Mouse (Mus musculus) c-Kit-positive CD71-negative TER-119-negative erythroid progenitor cells, embryonic 14.5 days (primary cell): ENCODE data around the gene Cpped1.
A peak's percentile ranks its signal among the peaks of the same experiment; 100 is the strongest.

Experiments
- DNase-seq: peaks from one replicate; pipeline ENCODE4 v3.0.0-alpha.2; 2013; ENCODE audit warnings: low read depth

Gene Cpped1

DNA sequence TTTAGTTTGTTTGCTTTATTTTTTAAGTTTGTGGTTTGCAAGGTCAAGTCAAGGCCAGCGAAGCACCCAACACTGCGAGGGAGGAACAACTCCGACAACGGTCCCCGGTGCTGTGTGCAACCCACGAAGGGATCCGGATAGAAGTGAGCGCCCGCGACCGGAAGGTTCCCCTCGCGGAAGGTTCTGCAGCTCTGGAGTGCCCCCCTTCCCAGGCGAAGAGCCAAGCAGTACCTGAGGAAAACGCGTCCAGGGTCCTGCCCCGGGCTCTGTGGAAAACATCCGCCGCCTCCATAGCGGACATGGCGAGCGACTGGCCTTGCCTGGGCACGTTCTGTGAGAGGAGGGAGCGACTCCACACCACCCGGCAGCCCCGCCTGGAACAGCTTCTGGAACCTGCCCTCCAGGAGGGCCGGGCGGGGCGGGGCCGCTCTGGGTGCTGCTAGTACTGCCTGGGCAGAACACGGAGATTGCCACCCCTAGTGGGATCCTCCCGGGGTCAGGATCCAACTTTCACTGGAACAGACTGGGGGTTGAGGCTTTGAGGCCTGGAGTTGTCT lies at the start of gene Cpped1:
Cpped1 (minus strand) TSS at position 411 of the 557 bp plus-strand sequence.
- peak; percentile 74 for DNase-seq

DNA sequence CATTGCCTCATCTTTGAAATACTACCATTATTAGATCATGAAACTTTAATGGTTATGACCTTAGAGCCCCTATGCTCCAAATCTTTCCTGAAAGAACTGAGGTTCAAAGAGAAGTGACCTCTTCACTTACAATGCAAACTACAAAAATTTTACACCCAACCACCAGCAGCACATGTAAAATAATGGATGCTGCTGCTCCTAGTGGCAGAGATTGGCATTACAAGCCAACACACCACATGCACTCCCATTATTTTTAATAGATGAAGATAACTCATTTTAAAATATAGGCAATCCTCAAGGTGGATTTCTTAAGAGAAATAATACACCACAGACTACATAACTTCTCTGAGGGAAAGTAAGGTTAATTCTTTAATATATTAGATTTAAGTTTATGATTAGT lies 31.2 kb upstream of the Cpped1 start:
- peak; percentile 30 for DNase-seq

DNA sequence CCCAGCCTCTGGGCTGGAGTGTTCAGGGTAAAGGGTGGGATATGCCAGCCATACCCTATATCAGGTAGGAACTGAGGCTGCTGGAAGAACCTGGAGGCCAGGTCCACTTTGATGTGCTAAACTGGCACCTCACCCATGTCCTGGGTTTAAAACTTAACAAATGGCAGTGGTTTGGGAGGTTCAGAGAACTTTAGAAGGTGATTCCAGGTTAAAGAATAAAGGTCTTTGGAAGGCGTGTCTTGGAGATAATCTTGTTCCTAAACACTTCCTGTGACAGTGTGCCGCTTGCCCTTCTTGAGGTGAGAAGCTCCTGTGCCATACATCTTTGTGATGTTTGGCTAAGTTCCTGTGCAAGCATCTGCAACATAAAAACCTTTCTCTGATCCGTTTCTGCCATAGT lies 1.6 kb upstream of the Cpped1 start:
- no peak for DNase-seq

DNA sequence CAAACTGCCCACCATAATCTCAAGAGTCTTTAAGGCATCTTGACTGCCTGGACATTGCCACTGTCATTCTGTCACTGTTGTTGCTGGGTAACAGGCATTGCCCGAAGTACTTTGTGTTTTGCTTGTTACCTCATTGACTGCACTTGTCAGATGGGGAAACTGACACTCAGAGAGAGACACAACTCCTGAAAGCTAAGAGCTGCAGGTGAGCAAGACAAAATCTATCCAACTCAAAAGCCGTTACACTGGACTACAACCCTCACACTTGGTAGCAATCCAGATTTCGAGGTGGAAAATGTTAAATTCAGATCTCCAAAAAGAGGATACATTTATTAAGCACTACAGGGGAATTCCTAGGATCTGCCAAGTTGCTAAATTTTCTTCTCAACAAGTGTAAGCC lies 572 bp upstream of the Cpped1 start:
- DNase-seq = no peak

DNA sequence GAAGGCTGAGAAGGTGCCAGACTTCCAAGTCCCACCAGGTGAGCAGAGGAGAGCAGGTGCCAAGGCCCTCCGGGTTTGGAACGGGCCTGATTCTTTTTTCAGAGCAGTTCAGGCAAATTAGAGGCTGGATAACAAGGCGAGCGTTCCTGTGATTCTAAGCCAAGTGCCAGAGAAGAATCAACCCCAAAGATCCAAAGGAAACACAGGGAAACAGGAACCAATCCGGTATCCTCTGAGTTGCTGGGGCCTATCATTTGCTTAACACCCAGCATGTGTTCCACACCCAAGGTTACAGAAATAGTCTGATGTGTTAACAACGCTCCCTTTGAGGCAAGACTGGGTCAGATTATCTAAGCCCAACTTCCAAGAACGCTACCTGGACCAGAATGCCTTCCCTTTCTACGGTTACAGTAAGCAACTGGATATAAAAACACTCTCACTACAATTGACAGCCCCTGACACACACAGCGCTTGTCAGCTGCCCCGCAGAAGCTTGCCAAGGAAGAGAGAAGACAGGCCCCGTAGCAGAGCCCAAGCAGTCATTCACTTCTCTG lies 707 bp downstream of the Cpped1 start:
- no peak for DNase-seq

DNA sequence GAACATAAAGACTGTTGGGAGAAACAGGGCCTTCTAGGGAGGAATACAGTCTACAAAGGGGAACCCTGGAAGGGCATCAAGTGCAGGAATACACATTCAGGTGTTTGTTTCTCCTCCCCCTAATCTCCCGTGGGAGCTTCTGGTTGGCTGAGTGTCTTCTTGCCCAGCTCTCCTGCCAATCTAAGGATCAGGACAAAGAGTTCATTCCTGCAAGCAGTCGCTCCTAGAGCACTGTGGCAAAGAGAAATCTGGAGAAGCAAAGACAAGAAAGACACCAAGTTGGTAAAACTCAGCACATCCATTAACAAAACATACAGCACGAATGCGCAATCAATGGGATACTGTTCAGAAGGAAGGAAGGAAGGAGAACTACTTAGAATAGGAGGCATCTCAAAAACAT lies 1.4 kb downstream of the Cpped1 start:
- DNase-seq = no peak

DNA sequence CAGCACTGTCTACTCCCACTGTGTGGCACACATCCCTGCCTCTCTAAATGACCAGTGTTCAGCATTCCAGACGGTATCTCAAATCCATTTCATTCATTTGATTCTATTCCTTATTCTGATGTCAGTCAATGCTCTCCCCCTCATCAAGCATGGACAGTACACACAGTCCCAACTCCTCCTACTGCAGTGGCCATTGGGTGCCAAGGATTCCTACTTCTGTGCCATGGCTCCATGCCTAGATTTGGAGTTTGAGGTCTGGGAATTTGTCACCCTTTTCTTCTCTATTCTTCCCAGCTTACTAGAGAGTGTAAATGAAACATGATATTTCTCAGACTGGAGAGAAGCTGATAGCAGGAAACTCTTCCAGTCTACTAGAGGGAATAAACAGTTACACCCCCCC lies 2.3 kb downstream of the Cpped1 start:
- no peak for DNase-seq

DNA sequence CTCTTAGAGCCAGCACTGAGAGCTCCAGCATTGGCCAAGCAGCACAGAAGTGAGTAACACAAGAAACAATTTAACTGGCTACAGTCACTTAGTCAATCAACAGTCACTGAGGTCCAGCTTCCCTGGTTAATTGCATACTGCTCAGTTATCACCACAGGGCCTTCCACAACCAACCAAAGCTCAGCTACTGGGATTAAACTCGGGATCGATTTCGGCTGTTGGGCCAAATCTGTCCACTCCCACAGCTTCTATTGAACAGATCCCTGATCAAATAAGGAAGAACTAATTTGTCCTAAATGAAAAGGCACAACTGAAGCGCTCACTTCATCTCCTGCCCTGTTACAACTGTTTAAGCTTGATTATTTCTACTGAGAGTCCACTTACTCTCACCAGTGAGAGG lies 4.0 kb downstream of the Cpped1 start:
- DNase-seq = no peak

DNA sequence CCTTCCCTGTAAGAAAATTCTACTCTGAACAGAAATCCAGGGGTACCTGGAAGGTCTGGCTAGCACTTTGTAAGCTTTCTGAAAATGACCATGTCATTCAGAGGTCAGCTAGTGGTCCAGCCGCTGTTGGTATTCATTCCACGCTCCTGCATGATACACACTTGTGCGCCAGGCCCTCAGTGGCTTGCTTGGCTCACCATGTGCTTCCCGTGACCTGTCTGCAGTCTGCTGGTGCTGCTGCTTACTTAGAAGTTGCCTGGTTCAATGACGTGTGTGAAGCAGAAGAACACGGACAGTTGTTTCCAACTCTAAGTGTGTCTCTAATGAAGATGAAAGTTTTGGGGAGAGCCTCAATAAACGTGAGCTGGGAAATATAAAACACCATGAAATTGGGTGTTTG lies 7.2 kb downstream of the Cpped1 start:
- DNase-seq = no peak

DNA sequence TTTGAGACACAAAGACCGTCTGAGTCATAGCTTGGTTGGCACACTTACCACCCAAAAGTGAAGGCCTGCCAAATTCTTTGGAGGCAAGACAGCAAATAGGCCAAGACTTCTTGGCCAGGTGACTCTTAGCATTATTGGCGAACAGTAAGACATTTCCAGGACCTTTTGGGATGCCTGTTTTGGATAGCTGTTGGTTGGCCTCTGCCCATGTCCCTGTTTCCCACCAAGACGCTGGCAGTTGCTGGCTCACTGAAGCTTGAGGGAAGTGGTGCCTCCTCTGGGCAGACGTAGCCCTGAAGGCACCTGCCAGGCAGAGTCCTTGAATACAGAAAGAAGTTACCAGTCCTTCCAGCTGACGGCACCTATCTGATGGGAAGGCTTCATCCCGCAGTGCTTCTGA lies 8.9 kb downstream of the Cpped1 start:
- no peak for DNase-seq

DNA sequence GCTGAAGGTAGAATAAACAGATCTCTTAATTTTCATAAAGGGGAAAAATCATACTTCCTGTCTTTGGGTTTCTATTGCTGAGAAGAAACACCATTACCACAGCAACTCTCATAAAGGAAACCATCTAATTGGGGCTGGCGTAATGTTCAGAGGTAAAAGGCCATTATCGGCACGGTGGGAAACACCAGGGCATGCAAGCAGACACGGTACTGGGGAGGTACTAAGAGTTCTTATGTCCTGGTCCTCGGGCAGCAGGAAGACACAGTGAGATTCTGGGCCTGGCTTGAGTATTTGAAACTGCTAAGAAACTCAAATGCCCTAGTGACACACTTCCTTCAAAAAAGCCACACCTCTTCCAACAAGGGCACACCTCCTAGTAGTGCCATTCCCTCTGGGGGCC lies 12.8 kb downstream of the Cpped1 start:
- DNase-seq = no peak

DNA sequence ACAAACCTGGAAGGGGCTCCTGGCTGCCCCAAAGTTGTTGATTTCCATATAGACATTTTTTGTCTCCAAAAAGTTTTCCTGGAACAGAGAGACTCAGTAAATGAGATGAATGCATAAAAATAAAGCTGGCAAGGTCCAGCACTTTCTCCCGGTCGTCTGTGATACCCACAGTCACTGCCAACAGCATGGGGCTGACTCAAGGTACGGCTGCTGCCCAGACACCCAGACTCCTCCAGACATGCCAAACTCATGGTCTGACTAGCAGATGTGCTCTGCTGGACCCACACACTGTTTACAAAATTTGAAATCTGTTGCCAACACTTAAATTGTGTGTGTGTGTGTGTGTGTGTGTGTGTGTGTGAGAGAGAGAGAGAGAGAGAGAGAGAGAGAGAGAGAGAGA lies 14.4 kb downstream of the Cpped1 start:
- DNase-seq = no peak

DNA sequence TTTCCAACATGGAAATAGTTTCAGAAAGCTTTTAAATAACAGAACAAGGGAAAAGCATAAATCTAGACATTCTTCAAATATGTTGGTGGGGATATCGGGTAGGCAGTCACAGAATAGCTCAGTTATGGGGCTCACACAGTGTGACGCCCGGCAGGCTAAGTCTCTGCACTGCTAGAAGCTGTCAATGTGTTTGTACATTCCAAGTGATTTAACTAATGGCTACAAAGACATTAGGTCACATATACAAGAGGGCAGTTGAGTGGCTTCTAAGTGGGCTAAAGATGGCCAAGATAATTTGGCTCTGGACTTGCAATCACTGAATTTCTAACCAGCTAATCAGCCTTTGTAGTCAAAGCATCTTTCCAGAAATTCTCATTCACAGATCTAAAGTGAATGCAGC lies 19.1 kb downstream of the Cpped1 start:
- no peak for DNase-seq

DNA sequence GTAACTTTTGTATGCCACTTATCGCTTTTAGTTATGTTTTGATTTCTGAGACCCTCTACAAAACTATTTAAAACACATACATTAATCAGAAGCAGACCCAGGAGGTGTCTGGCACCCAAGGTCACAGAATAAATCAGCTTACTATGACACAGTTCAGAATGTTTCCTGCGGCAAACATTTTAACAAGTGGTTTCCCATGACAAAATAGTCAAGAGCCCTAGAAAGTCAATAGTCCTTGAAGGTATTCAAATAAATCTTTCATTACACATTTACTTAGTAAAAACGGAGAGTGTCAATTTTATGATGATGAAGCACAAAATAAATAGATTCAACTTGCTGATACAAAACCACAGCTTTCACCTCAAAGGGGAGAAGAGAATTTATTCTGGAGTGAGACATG lies 19.5 kb downstream of the Cpped1 start:
- DNase-seq = no peak

DNA sequence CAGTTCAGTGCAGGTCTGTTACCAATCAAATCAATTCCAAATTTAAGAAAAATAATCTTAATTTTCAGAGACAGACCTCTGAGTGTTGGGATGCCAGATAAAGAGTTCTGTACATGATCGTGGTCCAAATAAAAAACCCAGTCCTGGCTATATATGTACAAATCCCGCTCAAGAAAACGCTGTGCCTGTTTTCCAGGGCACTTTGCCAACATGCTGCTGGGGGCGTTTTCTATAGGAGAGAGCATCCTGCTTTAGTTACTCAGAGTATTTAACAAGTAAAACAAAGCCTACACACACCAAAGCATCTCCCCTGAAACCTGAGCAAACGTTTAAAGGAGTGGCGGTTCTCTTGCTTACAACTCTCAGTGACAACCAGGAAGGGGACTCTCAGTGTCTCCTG lies 27.4 kb downstream of the Cpped1 start:
- no peak for DNase-seq

DNA sequence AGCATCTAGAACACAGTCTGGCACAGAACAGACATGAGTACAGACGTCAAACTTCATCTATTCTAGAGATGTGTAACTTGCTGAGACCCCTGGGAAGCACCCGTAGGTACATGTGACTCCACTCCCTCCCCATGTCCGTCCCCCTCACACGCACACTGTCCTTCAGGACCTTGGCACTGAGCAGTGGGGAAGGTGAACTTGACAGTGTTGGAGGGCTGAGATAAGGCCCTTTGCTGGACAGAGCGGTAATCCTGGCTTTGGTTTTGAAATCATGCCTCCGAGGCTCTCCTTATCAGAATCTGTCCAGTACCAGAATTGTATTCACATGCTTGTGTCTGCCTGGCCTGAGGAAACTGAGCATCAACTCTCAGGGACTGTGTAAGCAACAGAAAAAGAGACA lies 28.8 kb downstream of the Cpped1 start:
- DNase-seq = no peak

DNA sequence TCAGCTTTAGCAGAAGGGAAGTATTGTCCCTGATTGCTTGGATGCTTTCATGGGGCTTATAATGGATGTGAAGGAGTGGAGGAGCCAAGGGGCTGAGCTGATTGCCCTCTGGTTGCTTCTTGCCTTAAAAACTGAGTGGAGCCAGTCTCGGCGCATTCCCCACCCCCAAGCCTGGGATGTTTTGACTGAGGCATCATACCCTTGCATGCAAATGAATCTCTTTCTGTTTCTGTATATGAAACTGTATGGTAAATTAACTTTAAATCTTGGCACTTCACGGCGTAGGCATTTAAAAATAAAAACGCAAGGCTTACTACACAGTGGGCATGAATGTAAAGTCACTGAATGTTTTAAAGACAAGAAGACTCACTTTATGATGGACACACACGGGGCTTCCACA lies 30.0 kb downstream of the Cpped1 start:
- DNase-seq = no peak

DNA sequence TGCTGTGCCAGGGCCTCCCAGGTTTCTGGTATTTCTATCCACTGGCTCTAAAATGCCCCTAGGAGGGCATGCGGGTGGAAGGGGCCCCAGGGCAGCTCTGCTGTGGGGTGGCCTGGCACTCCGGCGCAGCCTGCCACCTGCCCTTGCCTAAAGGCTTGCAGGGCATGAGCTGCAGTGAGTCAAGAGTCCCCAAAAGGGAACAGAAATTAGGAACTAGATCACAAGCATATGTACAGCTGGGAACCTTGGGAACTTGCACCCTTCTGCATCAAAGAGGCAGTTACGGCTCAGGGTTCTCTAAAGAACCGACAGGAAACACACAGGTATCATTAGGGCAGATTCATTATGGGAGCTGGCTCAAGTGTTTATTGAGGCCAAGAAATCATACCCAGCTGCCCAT lies 34.0 kb downstream of the Cpped1 start:
- DNase-seq = no peak

DNA sequence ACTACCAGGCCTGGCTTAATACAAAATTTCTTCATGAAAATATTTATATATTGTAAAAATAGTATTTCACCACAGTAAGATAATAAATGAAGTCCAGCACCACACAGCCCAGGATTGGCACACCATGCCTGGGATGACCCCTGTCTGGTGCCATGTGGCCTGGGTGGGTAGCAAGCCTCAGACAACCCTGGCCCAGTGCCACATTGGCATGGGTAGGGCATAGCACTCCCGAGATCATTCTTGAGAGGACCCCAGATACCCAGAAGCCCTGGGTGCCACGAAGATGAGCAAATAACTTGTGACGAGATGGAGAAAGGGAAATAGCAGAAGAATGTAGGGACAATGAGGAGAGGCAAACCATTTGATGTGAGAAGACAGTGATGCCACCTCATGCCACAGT lies 36.0 kb downstream of the Cpped1 start:
- no peak for DNase-seq

DNA sequence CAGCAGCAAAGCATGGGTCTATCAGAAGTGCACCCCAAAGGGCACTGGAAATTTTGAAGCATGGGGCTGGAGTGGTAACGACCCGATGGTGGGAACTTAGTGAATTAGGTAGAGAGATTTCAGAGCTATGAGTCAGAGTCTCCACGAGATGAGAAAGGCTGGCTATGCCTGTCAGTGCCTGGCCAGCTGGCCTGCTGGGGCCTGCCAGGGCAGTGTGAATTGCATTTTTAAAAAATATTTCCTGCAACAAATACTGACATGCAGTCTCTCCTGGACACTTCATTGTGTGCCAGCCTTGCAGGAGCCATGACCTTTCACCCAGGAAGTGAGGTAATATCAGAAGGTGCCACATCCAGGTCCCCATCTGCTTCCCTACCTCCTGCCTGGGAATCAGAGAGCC lies 40.8 kb downstream of the Cpped1 start:
- DNase-seq = no peak

DNA sequence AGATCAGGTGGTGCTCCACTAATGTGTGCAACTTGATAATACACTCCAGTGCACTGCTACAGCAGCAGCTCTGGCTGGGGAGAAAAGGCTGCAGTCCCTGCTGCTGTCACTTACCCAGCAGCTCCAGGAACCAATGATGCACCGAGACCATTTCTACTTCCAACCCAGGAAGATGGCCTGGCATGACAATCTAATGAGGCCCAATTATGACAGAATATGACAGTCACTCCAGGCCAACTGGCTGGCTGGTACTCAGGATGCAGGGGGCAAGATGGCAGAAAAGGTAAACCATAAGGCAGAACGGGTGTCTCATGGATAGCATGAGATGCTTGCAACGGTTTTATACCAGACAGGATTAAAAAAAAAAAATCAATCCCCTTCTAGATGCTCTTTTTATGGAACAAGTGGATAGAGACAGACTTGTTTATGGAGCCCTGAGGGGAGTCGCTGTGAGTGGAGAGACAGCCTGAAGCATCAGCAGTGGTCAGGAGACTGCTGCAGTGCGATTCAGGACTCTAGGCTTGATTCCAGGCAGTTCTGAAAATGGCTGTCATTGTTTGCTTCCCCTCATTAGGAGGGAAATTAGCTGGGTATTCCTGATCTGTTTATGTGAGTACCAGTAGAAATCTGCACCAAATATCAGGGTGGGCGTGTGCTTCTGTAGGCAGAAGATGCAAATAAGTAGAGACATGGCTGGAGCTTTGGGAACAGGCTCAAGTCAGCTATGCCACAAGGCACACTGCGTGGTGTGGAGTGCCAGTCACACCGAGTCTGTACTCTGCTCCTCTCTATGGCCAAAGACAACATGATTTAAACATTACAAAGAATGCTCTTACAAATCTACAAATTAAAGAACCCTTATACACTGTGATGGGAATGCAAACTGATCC lies 56.3 kb downstream of the Cpped1 start:
- no peak for DNase-seq

DNA sequence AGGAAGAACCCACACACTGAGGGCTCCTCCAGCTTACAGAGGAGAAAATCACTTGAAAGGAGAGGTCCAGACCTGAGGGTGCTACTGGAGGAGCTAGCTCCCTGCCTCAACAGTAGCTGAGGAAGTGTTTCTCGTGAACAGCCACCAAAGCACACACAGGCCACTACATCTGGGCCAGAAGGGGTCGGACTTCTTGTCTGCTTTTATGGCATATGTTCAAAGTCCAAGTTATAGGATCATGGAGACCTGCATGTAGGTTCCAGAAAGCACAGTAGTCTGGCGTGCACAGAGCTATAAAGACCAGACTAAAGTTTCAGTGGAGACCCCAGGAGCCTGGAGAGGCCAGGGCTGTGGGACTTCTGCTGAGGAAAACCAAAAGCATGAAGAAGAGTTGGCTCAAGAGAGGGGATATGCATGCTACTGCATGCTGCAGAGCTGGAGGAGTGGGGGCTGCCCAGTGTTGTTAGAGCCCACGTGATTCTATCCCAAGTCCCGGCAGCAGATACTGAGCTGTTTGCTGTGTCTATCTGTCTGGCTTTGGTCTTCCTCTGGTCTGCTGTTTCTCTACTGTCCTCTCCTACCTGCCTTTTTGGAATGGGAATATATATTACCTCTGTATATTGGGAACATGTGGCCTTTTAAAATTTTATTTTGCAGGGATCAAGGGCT lies 60.1 kb downstream of the Cpped1 start:
- no peak for DNase-seq

DNA sequence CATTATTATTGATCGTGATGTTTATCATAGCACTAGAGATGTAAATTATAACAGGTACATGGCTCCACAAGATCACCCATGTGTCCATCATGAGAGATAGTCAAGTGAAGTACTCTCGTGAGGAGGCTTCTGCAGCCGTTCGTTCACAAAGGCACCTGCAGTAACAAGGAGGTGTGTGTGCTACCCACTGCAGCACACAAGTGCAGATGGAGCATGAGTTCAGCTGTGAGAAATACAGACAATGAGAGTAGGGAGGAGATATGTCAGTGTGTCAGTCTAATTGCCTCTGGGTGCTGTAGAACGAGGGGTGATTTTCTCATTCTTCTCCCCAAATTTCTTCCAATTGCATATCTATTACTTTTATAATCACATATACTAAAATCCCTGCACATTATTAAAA lies 63.9 kb downstream of the Cpped1 start:
- DNase-seq = no peak
